Mouse (Mus musculus) liver, postnatal 0 days (tissue): ENCODE data around the gene Ptpra.

ENCODE experiments used
- CTCF ChIP-seq: sonication (generic); IDR thresholded peaks from 2 replicates; pipeline ENCODE4 v1.5.1; 2016; ENCODE audit warnings: antibody characterized with exemption, low read depth
- EP300 ChIP-seq: IDR thresholded peaks from 2 replicates; pipeline ENCODE4 v1.6.1; 2016; ENCODE audit warnings: antibody characterized with exemption, low read depth, mild to moderate bottlenecking

GRCm38 (mm10) chr2:130469935-130470334 lies 19.9 kb downstream of the Ptpra start:
- TF ChIP-seq CTCF (no peak), EP300 (peak; percentile 50; the same call in 1 of the 2 replicates)
